ENCODE assay signal across 22 mouse cellular contexts in the genomic region with DNA sequence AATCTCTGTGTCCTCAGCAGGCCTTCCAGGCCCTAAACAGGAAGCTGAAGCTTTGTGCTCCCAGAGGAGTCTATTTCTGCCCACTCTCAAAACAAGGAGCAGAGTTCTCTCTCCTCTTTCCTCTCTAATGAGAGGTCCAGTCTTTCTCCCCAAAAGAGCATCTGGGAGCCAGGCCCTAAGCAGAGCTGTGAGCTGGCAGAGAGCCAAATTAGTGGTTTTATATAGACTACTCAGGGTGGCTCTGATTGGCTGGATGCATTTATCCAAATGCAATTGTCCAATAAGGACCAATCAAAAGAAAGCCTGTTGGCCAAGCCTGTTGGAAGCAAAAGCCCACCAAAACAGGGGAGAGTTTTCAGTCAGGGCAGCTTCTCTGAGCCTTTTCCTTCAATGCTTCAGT. TPM values are rescaled to one million over a fixed set of nuclear protein-coding genes. Genes with fewer than 3 reads are reported as not detected.
"Had no signal": no experiment of that assay in that cellular context is flagged by ENCODE, and none has a peak within 500 bp of the region (broad histone marks: within the 10 kb centered on the region; RNA-seq: fewer than 3 reads in every experiment).

No protein-coding gene starts in this region.

- H3K9ac ChIP-seq: kidney, embryonic 15.5 days; limb, embryonic 12.5 days; liver, embryonic 12.5 days; liver, embryonic 15.5 days had no signal

- H3K4me3 ChIP-seq: kidney, embryonic 15.5 days; left cerebral cortex, adult 2 months; limb, embryonic 12.5 days; liver, embryonic 12.5 days; liver, embryonic 15.5 days had no signal

- H3K27ac ChIP-seq: kidney, embryonic 15.5 days; left cerebral cortex, adult 2 months; limb, embryonic 12.5 days; liver, embryonic 12.5 days; liver, embryonic 15.5 days; macrophage had no signal

- H3K27me3 ChIP-seq: kidney, embryonic 15.5 days; liver, embryonic 12.5 days; liver, embryonic 15.5 days had no signal

- H3K36me3 ChIP-seq: kidney, embryonic 15.5 days; limb, embryonic 12.5 days; liver, embryonic 12.5 days; liver, embryonic 15.5 days had no signal

- DNase-seq: kidney, adult 11 months; kidney, adult 8-10 months; kidney, postnatal 10 days; kidney, postnatal 36 days; layer of hippocampus, postnatal 36 days; liver; lung, adult 2 months; midbrain, embryonic 14.5 days; thymus, adult 2 months; thymus, postnatal 14 days; thymus, postnatal 4 days had no signal

- H3K4me1 ChIP-seq: kidney, embryonic 15.5 days; liver, embryonic 12.5 days; liver, embryonic 15.5 days had no signal

- ATAC-seq: liver, embryonic 12.5 days; lung, postnatal 0 days had no signal

- H3K4me2 ChIP-seq: kidney, embryonic 15.5 days; limb, embryonic 12.5 days; liver, embryonic 12.5 days; liver, embryonic 15.5 days had no signal

- H3K9me3 ChIP-seq: kidney, embryonic 15.5 days; liver, embryonic 12.5 days; liver, embryonic 15.5 days had no signal

RNA-seq across cellular contexts. Expression of gene Sox1, which starts 44.0 kb away (rescaled TPM):
- total RNA-seq: megakaryocyte, adult 5-6 weeks had no signal
- polyA plus RNA-seq: kidney, embryonic 15.5 days; limb, embryonic 12.5 days; liver, embryonic 12.5 days; liver, embryonic 15.5 days; lung, adult 2 months; lung, postnatal 0 days; macrophage; small intestine, adult 2 months; spleen, adult 2 months; stomach, embryonic 16.5 days; thymus, adult 2 months had no signal
